Mouse (Mus musculus) erythroblast, embryonic 14.5 days (primary cell): ENCODE measurements around the gene Shisa9. TPM values are rescaled to one million over a fixed set of nuclear protein-coding genes. Genes with fewer than 3 reads are reported as not detected.

Experiments used
- H3K27me3 ChIP-seq: 2 replicates; pipeline ENCODE4 v1.6.1; 2012; ENCODE audit warnings: inconsistent platforms; ENCODE audit not compliant: control insufficient read depth
- H3K36me3 ChIP-seq: 2 replicates; pipeline ENCODE4 v1.6.1; 2012; ENCODE audit warnings: mild to moderate bottlenecking, inconsistent platforms; ENCODE audit not compliant: control insufficient read depth
- H3K4me1 ChIP-seq: 2 replicates; pipeline ENCODE4 v1.6.1; 2012; ENCODE audit warnings: inconsistent platforms; ENCODE audit not compliant: control insufficient read depth
- H3K4me3 ChIP-seq: replicated peaks from 2 replicates; pipeline ENCODE3; 2012; ENCODE audit warnings: moderate library complexity, mild to moderate bottlenecking, inconsistent platforms
- H3K9me3 ChIP-seq: 2 replicates; pipeline ENCODE4 v1.6.1; 2012; ENCODE audit warnings: low read length, inconsistent platforms, mixed read lengths; ENCODE audit not compliant: control insufficient read depth
- GATA1 ChIP-seq: IDR thresholded peaks from 2 replicates; pipeline ENCODE4 v1.6.1; 2012; ENCODE audit warnings: low read length, inconsistent platforms, mixed read lengths
- TAL1 ChIP-seq: IDR thresholded peaks from 3 replicates; pipeline ENCODE4 v1.6.1; 2012; ENCODE audit warnings: low read length, inconsistent platforms, mixed read lengths
- polyA plus RNA-seq: library from polyadenylated mRNA; stranded (reverse); fragments of >175 nt; gene quantifications from 2 replicates; pipeline ENCODE4 v1.2.3, GENCODE M21; 2012

The Shisa9 gene
- polyA plus RNA-seq, 1 experiment, result not detected

- Histone ChIP-seq H3K27me3 (no peaks in the 10 kb centered on the region), H3K4me3 (no peak overlapping the region)
- TF ChIP-seq TAL1, result no peak
- no peak for TF ChIP-seq GATA1
These were observed 323.5 kb downstream of the Shisa9 start for GRCm38 (mm10) chr16:12307318-12307965.

GRCm38 (mm10) chr16:12309826-12310225 lies 325.9 kb downstream of the Shisa9 start:
- Histone ChIP-seq H3K9me3 (no peaks in the 10 kb centered on the region), H3K27me3 (no peaks in the 10 kb centered on the region), H3K4me1 (peaks cover 8% of the 10 kb centered on the region), H3K4me3 (no peak overlapping the region), H3K36me3 (no peaks in the 10 kb centered on the region)
- TF ChIP-seq GATA1 (no peak), TAL1 (no peak)

More at GRCm38 (mm10) chr16:12307318-12307965, 323.5 kb downstream of the Shisa9 start:
- no peaks in the 10 kb centered on the region for H3K36me3 ChIP-seq
- H3K4me1 ChIP-seq, result peaks cover 8% of the 10 kb centered on the region
- H3K9me3 ChIP-seq, result no peaks in the 10 kb centered on the region

- H3K4me1 ChIP-seq, result no peaks in the 10 kb centered on the region
- H3K36me3 ChIP-seq, result no peaks in the 10 kb centered on the region
- no peaks in the 10 kb centered on the region for H3K27me3 ChIP-seq
- no peak for TF ChIP-seq GATA1
- no peak for TF ChIP-seq TAL1
- H3K9me3 ChIP-seq, result no peaks in the 10 kb centered on the region
- no peak overlapping the region for H3K4me3 ChIP-seq
These were observed 331.7 kb downstream of the Shisa9 start for GRCm38 (mm10) chr16:12315627-12316026.

Other genes with a start within 250 kb of the Shisa9 start
- gene Cpped1, start 74.7 kb upstream of the Shisa9 start, polyA plus RNA-seq, result 0.37 and 0.41 TPM in 2 replicates